Mouse (Mus musculus) layer of hippocampus, postnatal 25 days (tissue): ENCODE data around the gene Wasl. TPM values are rescaled to one million over a fixed set of nuclear protein-coding genes. Genes with fewer than 3 reads are reported as not detected.

Source experiments
- DNase-seq, 2 experiments: peaks; one replicate each; pipeline ENCODE4 v3.0.0; 2022; ENCODE audit warnings: mixed read lengths in 2 of 2, low spot score in 1 of 2; ENCODE audit errors: extremely low spot score in 1 of 2
- total RNA-seq, 2 experiments: library from RNA; stranded (reverse); gene quantifications; 2 replicates each; pipeline ENCODE4 v1.2.3; 2021

The Wasl gene
- total RNA-seq, 2 experiments from 2014 or later = 137 to 141 TPM

GRCm38 (mm10) chr6:24607531-24607930, 57.3 kb downstream of the Wasl start:
- no peak for DNase-seq

GRCm38 (mm10) chr6:24606512-24606911, 58.3 kb downstream of the Wasl start:
- no peak for DNase-seq

- no peak for DNase-seq
These were observed 59.2 kb downstream of the Wasl start for GRCm38 (mm10) chr6:24605631-24606030.

- no peak for DNase-seq
These were observed 60.5 kb downstream of the Wasl start for GRCm38 (mm10) chr6:24604289-24604688.

GRCm38 (mm10) chr6:24602993-24603392, 61.8 kb downstream of the Wasl start:
- DNase-seq = no peak

- DNase-seq = no peak
These were observed 62.5 kb downstream of the Wasl start for GRCm38 (mm10) chr6:24602351-24602750.

- DNase-seq = no peak
These were observed 63.1 kb downstream of the Wasl start for GRCm38 (mm10) chr6:24601668-24602067.

GRCm38 (mm10) chr6:24600726-24601125, 64.1 kb downstream of the Wasl start:
- no peak for DNase-seq

- no peak for DNase-seq
These were observed 64.7 kb downstream of the Wasl start for GRCm38 (mm10) chr6:24600134-24600533.

GRCm38 (mm10) chr6:24599639-24600038, 65.2 kb downstream of the Wasl start:
- no peak for DNase-seq

GRCm38 (mm10) chr6:24599179-24599578, 65.6 kb downstream of the Wasl start:
- no peak for DNase-seq

GRCm38 (mm10) chr6:24597500-24597899, 67.3 kb downstream of the Wasl start, which contains the start of gene Lmod2:
TSS of gene Lmod2 (plus strand) at chr6:24597762.
- DNase-seq = no peak

- no peak for DNase-seq
These were observed 73.1 kb downstream of the Wasl start for GRCm38 (mm10) chr6:24591525-24592218.

- DNase-seq = no peak
These were observed 74.5 kb downstream of the Wasl start for GRCm38 (mm10) chr6:24590282-24590681.

GRCm38 (mm10) chr6:24586885-24587284, 77.9 kb downstream of the Wasl start:
- DNase-seq = no peak

GRCm38 (mm10) chr6:24585431-24586310, 79.1 kb downstream of the Wasl start:
- DNase-seq = no peak

- no peak for DNase-seq
These were observed 81.4 kb downstream of the Wasl start for GRCm38 (mm10) chr6:24583456-24583855.

- DNase-seq = no peak
These were observed 91.5 kb downstream of the Wasl start for GRCm38 (mm10) chr6:24573319-24573718.

GRCm38 (mm10) chr6:24572431-24572830, 92.4 kb downstream of the Wasl start:
- DNase-seq = no peak

GRCm38 (mm10) chr6:24571126-24571525, 93.7 kb downstream of the Wasl start:
- no peak for DNase-seq

GRCm38 (mm10) chr6:24570278-24570677, 94.5 kb downstream of the Wasl start:
- no peak for DNase-seq

- no peak for DNase-seq
These were observed 95.1 kb downstream of the Wasl start for GRCm38 (mm10) chr6:24569711-24570110.
